Mouse (Mus musculus): Measurements from ENCODE around the gene Mob4. TPM values are rescaled to one million over a fixed set of nuclear protein-coding genes. Genes with fewer than 3 reads are reported as not detected.

Gene Mob4
- 129 and 137 TPM in 2 replicates for polyA plus RNA-seq (2016; fragmentation: Nextera tagmentation; extraction: Ambion mirVana)

GRCm38 (mm10) chr1:55130943-55131401, at the start of gene Mob4:
Gene Mob4 (plus strand): TSS chr1:55131231.
- peak; percentile 96 for DNase-seq (ENCODE audit: low spot score)
- Histone ChIP-seq H3K9me3 (no peaks in the 10 kb centered on the region), H3K4me3 (peak within 1 kb of the TSS; percentile 90), H3K4me1 (peaks cover 13% of the 10 kb centered on the region), H3K27ac (replicated peaks) (peak within 1 kb of the TSS; percentile 99), H3K36me3 (replicated peaks) (peaks cover 23% of the 10 kb centered on the region), H3K27me3 (replicated peaks; ENCODE audit: low read depth, poor library complexity, severe bottlenecking) (no peaks in the 10 kb centered on the region)
- WGBS = under 1% methylated on average over 42 of the region's 42 CpGs

- no peak overlapping the region for H3K4me3 ChIP-seq
- WGBS = 78% methylated on average over 1 of the region's 1 CpGs
- H3K36me3 ChIP-seq (replicated peaks) = peaks cover 90% of the 10 kb centered on the region
- H3K27ac ChIP-seq (replicated peaks) = no peak overlapping the region
- peaks cover 26% of the 10 kb centered on the region for H3K4me1 ChIP-seq
- no peaks in the 10 kb centered on the region for H3K9me3 ChIP-seq
- DNase-seq (ENCODE audit: low spot score) = no peak
- no peaks in the 10 kb centered on the region for H3K27me3 ChIP-seq (replicated peaks; ENCODE audit: low read depth, poor library complexity, severe bottlenecking)
Observed at GRCm38 (mm10) chr1:55082106-55082505, 48.9 kb upstream of the Mob4 start.

- H3K4me3 ChIP-seq = peak overlapping the region; percentile 96
- no peak overlapping the region for H3K27ac ChIP-seq (replicated peaks)
- peaks cover 38% of the 10 kb centered on the region for H3K4me1 ChIP-seq
- H3K36me3 ChIP-seq (replicated peaks) = peaks cover 68% of the 10 kb centered on the region
- H3K9me3 ChIP-seq = no peaks in the 10 kb centered on the region
- no peaks in the 10 kb centered on the region for H3K27me3 ChIP-seq (replicated peaks; ENCODE audit: low read depth, poor library complexity, severe bottlenecking)
- WGBS = 54% methylated on average over 7 of the region's 7 CpGs
- no peak for DNase-seq (ENCODE audit: low spot score)
Observed at GRCm38 (mm10) chr1:55085781-55086366, 45.2 kb upstream of the Mob4 start.

- Histone ChIP-seq H3K4me3 (peak overlapping the region; percentile 96), H3K27me3 (replicated peaks; ENCODE audit: low read depth, poor library complexity, severe bottlenecking) (no peaks in the 10 kb centered on the region), H3K9me3 (no peaks in the 10 kb centered on the region), H3K27ac (replicated peaks) (peak overlapping the region; percentile 99), H3K36me3 (replicated peaks) (peaks cover 68% of the 10 kb centered on the region), H3K4me1 (peaks cover 38% of the 10 kb centered on the region)
- DNase-seq (ENCODE audit: low spot score) = peak; percentile 38
- WGBS = 1% methylated on average over 13 of the region's 13 CpGs
Observed at GRCm38 (mm10) chr1:55086868-55087400, 44.1 kb upstream of the Mob4 start.

- DNase-seq (ENCODE audit: low spot score) = no peak
- H3K4me3 ChIP-seq = peak overlapping the region; percentile 96
- H3K27ac ChIP-seq (replicated peaks) = peak overlapping the region; percentile 99
- H3K36me3 ChIP-seq (replicated peaks) = peaks cover 68% of the 10 kb centered on the region
- under 1% methylated on average over 57 of the region's 57 CpGs for WGBS
- H3K27me3 ChIP-seq (replicated peaks; ENCODE audit: low read depth, poor library complexity, severe bottlenecking) = no peaks in the 10 kb centered on the region
- H3K4me1 ChIP-seq = peaks cover 38% of the 10 kb centered on the region
- H3K9me3 ChIP-seq = no peaks in the 10 kb centered on the region
Observed at GRCm38 (mm10) chr1:55087401-55087904, 43.6 kb upstream of the Mob4 start.

- peaks cover 67% of the 10 kb centered on the region for H3K36me3 ChIP-seq (replicated peaks)
- peak within 1 kb of the TSS; percentile 96 for H3K4me3 ChIP-seq
- peak within 1 kb of the TSS; percentile 99 for H3K27ac ChIP-seq (replicated peaks)
- H3K9me3 ChIP-seq = no peaks in the 10 kb centered on the region
- H3K27me3 ChIP-seq (replicated peaks; ENCODE audit: low read depth, poor library complexity, severe bottlenecking) = no peaks in the 10 kb centered on the region
- peaks cover 38% of the 10 kb centered on the region for H3K4me1 ChIP-seq
- peak; percentile 99 for DNase-seq (ENCODE audit: low spot score)
- under 1% methylated on average over 76 of the region's 76 CpGs for WGBS
Observed at GRCm38 (mm10) chr1:55087932-55088610, 43.0 kb upstream of the Mob4 start, which contains the start of the genes Hspe1 and Hspd1. Gene Hspe1 (plus strand): TSS chr1:55088132. Gene Hspd1 (minus strand): TSS chr1:55088243.

- 10% methylated on average over 16 of the region's 16 CpGs for WGBS
- H3K36me3 ChIP-seq (replicated peaks) = peaks cover 67% of the 10 kb centered on the region
- no peak for DNase-seq (ENCODE audit: low spot score)
Observed at GRCm38 (mm10) chr1:55088611-55089497, 42.2 kb upstream of the Mob4 start.

GRCm38 (mm10) chr1:55089498-55090064, 41.5 kb upstream of the Mob4 start:
- peak overlapping the region; percentile 96 for H3K4me3 ChIP-seq
- H3K27ac ChIP-seq (replicated peaks) = peak overlapping the region; percentile 99
- WGBS = 92% methylated on average over 5 of the region's 5 CpGs
- no peaks in the 10 kb centered on the region for H3K9me3 ChIP-seq
- H3K27me3 ChIP-seq (replicated peaks; ENCODE audit: low read depth, poor library complexity, severe bottlenecking) = no peaks in the 10 kb centered on the region
- H3K4me1 ChIP-seq = peaks cover 31% of the 10 kb centered on the region
- H3K36me3 ChIP-seq (replicated peaks) = peaks cover 64% of the 10 kb centered on the region
- no peak for DNase-seq (ENCODE audit: low spot score)

More at GRCm38 (mm10) chr1:55088611-55089497, 42.2 kb upstream of the Mob4 start:
- H3K27me3 ChIP-seq (replicated peaks; ENCODE audit: low read depth, poor library complexity, severe bottlenecking) = no peaks in the 10 kb centered on the region
- peak overlapping the region; percentile 99 for H3K27ac ChIP-seq (replicated peaks)
- H3K9me3 ChIP-seq = no peaks in the 10 kb centered on the region
- peak overlapping the region; percentile 96 for H3K4me3 ChIP-seq
- peaks cover 38% of the 10 kb centered on the region for H3K4me1 ChIP-seq

GRCm38 (mm10) chr1:55092056-55092455, 39.0 kb upstream of the Mob4 start:
- WGBS = 90% methylated on average over 2 of the region's 2 CpGs
- no peak for DNase-seq (ENCODE audit: low spot score)
- H3K4me3 ChIP-seq = no peak overlapping the region
- peaks cover 49% of the 10 kb centered on the region for H3K36me3 ChIP-seq (replicated peaks)
- H3K27me3 ChIP-seq (replicated peaks; ENCODE audit: low read depth, poor library complexity, severe bottlenecking) = no peaks in the 10 kb centered on the region
- H3K4me1 ChIP-seq = peaks cover 13% of the 10 kb centered on the region
- H3K27ac ChIP-seq (replicated peaks) = no peak overlapping the region
- H3K9me3 ChIP-seq = no peaks in the 10 kb centered on the region

- H3K9me3 ChIP-seq = no peaks in the 10 kb centered on the region
- H3K4me1 ChIP-seq = peaks cover 13% of the 10 kb centered on the region
- peaks cover 49% of the 10 kb centered on the region for H3K36me3 ChIP-seq (replicated peaks)
- H3K27me3 ChIP-seq (replicated peaks; ENCODE audit: low read depth, poor library complexity, severe bottlenecking) = no peaks in the 10 kb centered on the region
- no peak overlapping the region for H3K4me3 ChIP-seq
- H3K27ac ChIP-seq (replicated peaks) = no peak overlapping the region
- WGBS = 75% methylated on average over 1 of the region's 1 CpGs
- DNase-seq (ENCODE audit: low spot score) = no peak
Observed at GRCm38 (mm10) chr1:55092469-55092868, 38.6 kb upstream of the Mob4 start.

- H3K9me3 ChIP-seq = no peaks in the 10 kb centered on the region
- DNase-seq (ENCODE audit: low spot score) = no peak
- H3K27ac ChIP-seq (replicated peaks) = no peak overlapping the region
- H3K27me3 ChIP-seq (replicated peaks; ENCODE audit: low read depth, poor library complexity, severe bottlenecking) = no peaks in the 10 kb centered on the region
- 89% methylated on average over 9 of the region's 9 CpGs for WGBS
- no peak overlapping the region for H3K4me3 ChIP-seq
- H3K4me1 ChIP-seq = no peaks in the 10 kb centered on the region
- H3K36me3 ChIP-seq (replicated peaks) = no peaks in the 10 kb centered on the region
Observed at GRCm38 (mm10) chr1:55106919-55107585, 24.0 kb upstream of the Mob4 start.

Data from embryonic facial prominence, embryonic 10.5 days (tissue).